In genomic region chr14:27123543-27123942, GRCm38 (mm10) we compare ENCODE assay signal across 9 mouse cellular contexts. TPM values are rescaled to one million over a fixed set of nuclear protein-coding genes. Genes with fewer than 3 reads are reported as not detected.
DNase-seq lines count a peak whose midpoint lies in the region; ATAC-seq lines count a peak whose summit lies in the region.
"Had no signal": no experiment of that assay in that cellular context is flagged by ENCODE, and none has a peak within 500 bp of the region (broad histone marks: within the 10 kb centered on the region; RNA-seq: fewer than 3 reads in every experiment).

No protein-coding gene starts in this region.

- ATAC-seq in heart, embryonic 14.5 days (ENCODE audit: insufficient number of reproducible peaks, insufficient read depth, low FRiP score, low read depth), result 0 out of 2 replicates have a peak, but pooled peaks have one; percentile 39
- ATAC-seq in midbrain, embryonic 14.5 days (ENCODE audit: low FRiP score, low TSS enrichment), result no peak
- ATAC-seq: hindbrain, embryonic 16.5 days had no signal

- peak overlapping the region in 1 of 2 experiments; percentile 33; a peak in 1 of 4 replicates for H3K27ac ChIP-seq in heart, embryonic 14.5 days (replicated peaks in 1 of 2; ENCODE audit: control insufficient read depth in 1 of 2, insufficient read depth in 1 of 2, low read depth in 2 of 2, low read length in 2 of 2)
- H3K27ac ChIP-seq in midbrain, embryonic 14.5 days (replicated peaks; ENCODE audit: low read depth, low read length), result no peak overlapping the region
- no peak overlapping the region for H3K27ac ChIP-seq in midbrain, embryonic 10.5 days (replicated peaks)

- no peak overlapping the region for H3K4me3 ChIP-seq in heart, embryonic 14.5 days (ENCODE audit: control insufficient read depth in 1 of 2, insufficient read depth in 1 of 2, low read depth in 1 of 2, low read length in 2 of 2)
- H3K4me3 ChIP-seq in midbrain, embryonic 14.5 days (replicated peaks; ENCODE audit: low read depth, low read length), result no peak overlapping the region
- no peak overlapping the region for H3K4me3 ChIP-seq in midbrain, embryonic 10.5 days

- no peaks in the 10 kb centered on the region for H3K9me3 ChIP-seq in heart, embryonic 14.5 days (ENCODE audit: control insufficient read depth, low read length)
- H3K9me3 ChIP-seq in midbrain, embryonic 14.5 days (ENCODE audit: control insufficient read depth, low read length), result no peaks in the 10 kb centered on the region
- no peaks in the 10 kb centered on the region for H3K9me3 ChIP-seq in midbrain, embryonic 10.5 days (replicated peaks)

- WGBS in heart, embryonic 14.5 days, result 38% methylated on average over 8 of the region's 8 CpGs
- WGBS in midbrain, embryonic 14.5 days, result 42% methylated on average over 8 of the region's 8 CpGs
- 58% methylated on average over 8 of the region's 8 CpGs for WGBS in midbrain, embryonic 10.5 days

- no peaks in the 10 kb centered on the region for H3K36me3 ChIP-seq in heart, embryonic 14.5 days (ENCODE audit: control insufficient read depth, insufficient read depth, low read length)
- H3K36me3 ChIP-seq in midbrain, embryonic 14.5 days (ENCODE audit: control insufficient read depth, insufficient read depth, low read length), result no peaks in the 10 kb centered on the region
- no peaks in the 10 kb centered on the region for H3K36me3 ChIP-seq in midbrain, embryonic 10.5 days

- H3K4me2 ChIP-seq in heart, embryonic 14.5 days (ENCODE audit: low read length), result peak overlapping the region; percentile 18; the same call in 1 of the 2 replicates
- no peak overlapping the region for H3K4me2 ChIP-seq in midbrain, embryonic 14.5 days (ENCODE audit: low read length)

- no peaks in the 10 kb centered on the region for H3K27me3 ChIP-seq in heart, embryonic 14.5 days (ENCODE audit: control insufficient read depth, insufficient read depth, low read length)
- no peaks in the 10 kb centered on the region for H3K27me3 ChIP-seq in midbrain, embryonic 14.5 days (ENCODE audit: control insufficient read depth, insufficient read depth, low read length)
- H3K27me3 ChIP-seq in midbrain, embryonic 10.5 days (ENCODE audit: low read depth, poor library complexity, severe bottlenecking), result peaks cover 1% of the 10 kb centered on the region; the same call in 1 of the 2 replicates

- H3K9ac ChIP-seq in heart, embryonic 14.5 days (ENCODE audit: low read length), result peak overlapping the region; percentile 50; the same call in 1 of the 2 replicates
- no peak overlapping the region for H3K9ac ChIP-seq in midbrain, embryonic 14.5 days (replicated peaks; ENCODE audit: low read length)

- peaks cover 8 to 15% of the 10 kb centered on the region in 2 experiments for H3K4me1 ChIP-seq in heart, embryonic 14.5 days (ENCODE audit: control insufficient read depth in 2 of 2, insufficient read depth in 2 of 2, low read length in 2 of 2)
- H3K4me1 ChIP-seq in midbrain, embryonic 14.5 days (ENCODE audit: control insufficient read depth, insufficient read depth, low read length), result no peaks in the 10 kb centered on the region
- peaks cover 4% of the 10 kb centered on the region; the same call in 1 of the 2 replicates for H3K4me1 ChIP-seq in midbrain, embryonic 10.5 days

- peak; percentile 30 to 49 for DNase-seq in lung, adult 18-20 months
- DNase-seq in lung, postnatal 4 days, result no peak
- peak; percentile 70 to 91 for DNase-seq in adrenal gland, adult (ENCODE audit: inconsistent age in 2 of 2, low spot score in 1 of 2)
- peak; percentile 3 to 13 for DNase-seq in natural killer cell, adult 2 months (ENCODE audit: low spot score in 2 of 2)
- no peak for DNase-seq in embryo, embryonic 11 days
- DNase-seq in midbrain, embryonic 14.5 days, result no peak
- no peak for DNase-seq in midbrain, embryonic 10.5 days (ENCODE audit: low spot score)

RNA-seq across cellular contexts. Expression of gene Arhgef3, which starts 8.8 kb away (rescaled TPM):
- polyA plus RNA-seq in heart, embryonic 14.5 days (2014; fragmentation: Nextera tagmentation; extraction: Ambion mirVana), result 14.7 and 15.4 TPM in 2 replicates
- polyA plus RNA-seq in midbrain, embryonic 14.5 days (2014; fragmentation: Nextera tagmentation; extraction: Ambion mirVana), result 5.3 and 5.5 TPM in 2 replicates
- polyA plus RNA-seq in midbrain, embryonic 10.5 days (2016; fragmentation: Nextera tagmentation; extraction: Ambion mirVana), result 1.6 and 1.9 TPM in 2 replicates

Comparison
In these comparisons a context has a peak if more than half of its experiments do, and no peak if none do; other contexts are left out.
1. DNase-seq: peak in lung, adult 18-20 months (2 of 2), adrenal gland, adult (2 of 2) and natural killer cell, adult 2 months (2 of 2); none in lung, postnatal 4 days (0 of 2), embryo, embryonic 11 days (single experiment), midbrain, embryonic 14.5 days (single experiment) and midbrain, embryonic 10.5 days (single experiment).